Mouse (Mus musculus): ENCODE measurements around the gene Fam126a. TPM values are rescaled to one million over a fixed set of nuclear protein-coding genes. Genes with fewer than 3 reads are reported as not detected.

The Fam126a gene
- total and polyA plus RNA-seq, 3 experiments, result 19.6 to 32.6 (median 22.6) TPM

GRCm38 (mm10) chr5:23874457-23874856 is 156.0 kb downstream of the Fam126a start (continued):
- TF ChIP-seq RCOR1 (conservative IDR thresholded peaks at IDR 0.05; ENCODE audit: low read depth, low read length) (peak; percentile 93), RAD21 (IDR thresholded peaks at IDR 0.05; ENCODE audit: low read depth, low read length) (no peak; the same call in none of the 2 replicates), MEF2A (IDR thresholded peaks at IDR 0.05; ENCODE audit: borderline replicate concordance, low read depth, low read length) (peak; percentile 100), JUND (conservative IDR thresholded peaks at IDR 0.05; ENCODE audit: low read depth, low read length) (no peak; the same call in 1 of the 2 replicates), MYC (IDR thresholded peaks at IDR 0.05; ENCODE audit: low read depth, low read length) (peak; percentile 82), MAX (IDR thresholded peaks at IDR 0.05; ENCODE audit: low read length) (peak; percentile 86), ELF1 (IDR thresholded peaks at IDR 0.05; ENCODE audit: low read depth, low read length) (peak; percentile 65; the same call in 1 of the 2 replicates), PAX5 (IDR thresholded peaks at IDR 0.05; ENCODE audit: low read length) (no peak), EP300 (IDR thresholded peaks at IDR 0.05; ENCODE audit: low read length) (peak; percentile 98), MAZ (IDR thresholded peaks at IDR 0.05; ENCODE audit: low read depth, low read length) (peak; percentile 82), CHD2 (IDR thresholded peaks at IDR 0.05; ENCODE audit: low read length) (peak; percentile 91), POLR2AphosphoS2 (IDR thresholded peaks at IDR 0.05; ENCODE audit: low read depth, low read length) (no peak), NRF1 (IDR thresholded peaks at IDR 0.05; ENCODE audit: low read depth, low read length) (peak; percentile 40; the same call in 1 of the 2 replicates), CTCF (conservative IDR thresholded peaks at IDR 0.05 in 1 of 2, IDR thresholded peaks at IDR 0.05 in 1 of 2; ENCODE audit: low read depth in 2 of 2, low read length in 2 of 2) (no peak; a peak in 1 of 4 replicates), GABPA (IDR thresholded peaks at IDR 0.05; ENCODE audit: insufficient replicate concordance, low read depth, low read length) (no peak), UBTF (IDR thresholded peaks at IDR 0.05; ENCODE audit: low read depth, low read length) (no peak), USF2 (conservative IDR thresholded peaks at IDR 0.05; ENCODE audit: low read depth, low read length) (peak; percentile 65), E2F4 (IDR thresholded peaks at IDR 0.05; ENCODE audit: insufficient replicate concordance, low read depth, low read length) (no peak), ZMIZ1 (IDR thresholded peaks at IDR 0.05; ENCODE audit: low read depth, low read length) (peak; percentile 23; the same call in 1 of the 2 replicates), ETS1 (conservative IDR thresholded peaks at IDR 0.05; ENCODE audit: low read depth, low read length) (peak; percentile 100)

- H3K4me1 ChIP-seq (ENCODE audit: control insufficient read depth in 1 of 2, insufficient read depth in 2 of 2), result peaks cover 40 to 70% of the 10 kb centered on the region in 2 experiments
- H3K9me3 ChIP-seq (replicated peaks; ENCODE audit: low read length), result no peaks in the 10 kb centered on the region
- H3K36me3 ChIP-seq (replicated peaks in 1 of 2; ENCODE audit: control insufficient read depth in 1 of 2, insufficient read depth in 1 of 2, low read length in 1 of 2), result no peaks in the 10 kb centered on the region
- H3K4me2 ChIP-seq (ENCODE audit: insufficient read depth, low read depth, poor library complexity, severe bottlenecking), result no peak overlapping the region
- H3K9ac ChIP-seq (ENCODE audit: insufficient read depth, low read depth), result no peak overlapping the region
- in situ Hi-C loops (cut with MboI; ENCODE audit: low pct_ligation_motif_present, low pct_unique_long_range_greater_than_20kb, low sequenced_read_pairs) (no loop called here), dilution Hi-C loops (cut with MboI; ENCODE audit: extremely low pct_ligation_motif_present, extremely low pct_unique_long_range_greater_than_20kb, low sequenced_read_pairs) (no loop called here)
- no peak overlapping the region for H3K4me3 ChIP-seq (replicated peaks in 1 of 3; ENCODE audit: low read depth in 2 of 3, low read length in 2 of 3, poor library complexity in 1 of 3)
- DNase-seq (ENCODE audit: extremely low read depth), result no peak
- TF ChIP-seq SIN3A (IDR thresholded peaks at IDR 0.05; ENCODE audit: low read length) (no peak), ZMIZ1 (IDR thresholded peaks at IDR 0.05; ENCODE audit: low read depth, low read length) (no peak), PAX5 (IDR thresholded peaks at IDR 0.05; ENCODE audit: low read length) (no peak), MAFK (IDR thresholded peaks at IDR 0.05; ENCODE audit: insufficient replicate concordance, low read length) (no peak), ETS1 (conservative IDR thresholded peaks at IDR 0.05; ENCODE audit: low read depth, low read length) (no peak), SMC3 (IDR thresholded peaks at IDR 0.05; ENCODE audit: low read depth, low read length) (no peak), MAZ (IDR thresholded peaks at IDR 0.05; ENCODE audit: low read depth, low read length) (no peak), BHLHE40 (IDR thresholded peaks at IDR 0.05; ENCODE audit: low read depth, low read length) (no peak), POLR2AphosphoS2 (IDR thresholded peaks at IDR 0.05; ENCODE audit: low read depth, low read length) (no peak), CTCF (conservative IDR thresholded peaks at IDR 0.05 in 1 of 2, IDR thresholded peaks at IDR 0.05 in 1 of 2; ENCODE audit: low read depth in 2 of 2, low read length in 2 of 2) (no peak), UBTF (IDR thresholded peaks at IDR 0.05; ENCODE audit: low read depth, low read length) (no peak), USF2 (conservative IDR thresholded peaks at IDR 0.05; ENCODE audit: low read depth, low read length) (no peak), RAD21 (IDR thresholded peaks at IDR 0.05; ENCODE audit: low read depth, low read length) (no peak), ZC3H11A (IDR thresholded peaks at IDR 0.05; ENCODE audit: low read depth, low read length) (no peak), POLR2A (IDR thresholded peaks at IDR 0.05; ENCODE audit: low read depth, low read length) (no peak), ZKSCAN1 (IDR thresholded peaks at IDR 0.05; ENCODE audit: borderline replicate concordance, low read depth, low read length) (no peak), KAT2A (IDR thresholded peaks at IDR 0.05; ENCODE audit: insufficient replicate concordance, low read length) (no peak)
- no peaks in the 10 kb centered on the region for H3K27me3 ChIP-seq (replicated peaks)
- no peak overlapping the region for H3K27ac ChIP-seq (ENCODE audit: insufficient read depth, low read depth)
- H3K79me2 ChIP-seq (replicated peaks; ENCODE audit: control insufficient read depth, extremely low read depth, insufficient read depth, poor library complexity, severe bottlenecking), result no peaks in the 10 kb centered on the region
These were observed 157.9 kb downstream of the Fam126a start for GRCm38 (mm10) chr5:23872586-23872985.
